Mouse (Mus musculus): ENCODE measurements around the gene Dpp6.

Dpp6 gene

GRCm38 (mm10) chr5:27194157-27194556, 377.2 kb downstream of the Dpp6 start:
- no peak for DNase-seq (ENCODE audit: low spot score in 2 of 2)

DNA sequence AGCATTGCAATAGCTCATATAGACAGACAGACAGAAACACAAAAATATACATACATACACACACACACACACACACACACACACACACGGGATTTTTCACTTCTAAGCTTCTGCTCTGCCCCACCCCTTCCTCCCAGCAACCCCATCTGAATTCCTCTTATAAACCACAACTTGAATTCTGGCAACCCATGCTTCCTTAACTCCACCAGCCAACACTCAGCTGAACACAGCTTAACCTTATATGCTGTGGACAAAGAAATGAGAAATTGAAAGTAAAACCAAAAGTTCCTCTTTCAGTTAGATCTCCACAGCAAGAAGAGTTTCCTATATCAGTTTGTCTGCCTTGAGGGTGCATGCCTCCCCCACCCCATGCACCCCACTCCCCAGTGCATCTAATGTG, 378.0 kb downstream of the Dpp6 start:
- no peak for DNase-seq (ENCODE audit: low spot score in 2 of 2)

DNA sequence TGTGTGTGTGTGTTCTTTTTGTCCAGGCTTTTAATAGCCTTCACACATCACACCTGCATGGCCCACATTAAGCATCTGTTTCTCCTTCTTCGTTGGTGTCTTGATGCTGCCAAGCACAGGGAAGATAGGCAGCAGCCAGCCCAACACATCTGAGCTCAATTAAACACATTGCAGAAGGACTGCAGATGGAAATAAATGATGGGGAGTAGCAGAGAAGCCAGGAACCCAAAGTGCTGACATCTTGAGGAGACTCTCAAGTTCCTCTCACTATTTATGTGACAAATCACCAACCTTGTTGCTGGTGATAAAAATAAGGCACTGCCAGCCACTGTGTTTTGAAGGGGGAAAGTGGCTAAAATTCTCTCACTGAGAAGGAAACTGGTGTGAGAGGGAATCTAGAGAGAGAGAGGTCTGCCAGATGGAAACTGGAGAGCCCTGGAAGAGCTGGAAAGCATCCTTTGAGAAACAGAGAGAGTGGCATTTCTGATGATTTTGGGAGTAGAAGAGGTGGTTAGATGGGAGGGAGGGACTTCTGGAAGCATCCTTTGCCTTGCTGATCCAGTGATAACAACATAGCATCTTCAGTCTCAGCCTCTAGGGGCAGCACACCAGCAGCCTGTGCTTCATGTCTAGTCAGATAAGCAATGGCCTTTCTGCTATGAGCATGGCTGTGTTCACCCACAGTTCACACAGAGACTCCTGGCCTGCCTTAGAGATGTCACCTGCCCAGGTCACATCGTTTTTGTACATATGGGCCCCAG, 383.8 kb downstream of the Dpp6 start:
- DNase-seq (ENCODE audit: low spot score in 2 of 2) = no peak

DNA sequence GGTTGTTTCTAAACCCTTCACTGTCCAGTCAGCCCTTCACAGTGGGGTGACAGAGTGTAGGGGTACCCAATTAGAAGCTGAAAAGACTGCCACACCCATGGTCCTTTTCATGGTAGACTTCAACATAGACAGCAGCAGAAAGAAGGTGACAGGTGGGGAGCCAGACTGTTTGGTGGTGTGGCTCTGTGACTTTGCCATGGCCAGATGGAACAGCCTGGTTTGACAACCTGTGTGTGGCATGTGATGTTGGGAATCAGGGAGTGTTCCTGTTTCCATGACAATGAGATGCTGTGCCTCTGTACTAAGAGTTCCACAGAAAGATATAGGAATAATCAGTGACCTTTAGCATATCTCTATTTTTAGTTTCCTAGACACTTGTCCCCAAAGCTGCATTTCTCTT, 386.1 kb downstream of the Dpp6 start:
- no peak for DNase-seq (ENCODE audit: low spot score in 2 of 2)

- DNase-seq (ENCODE audit: low spot score in 2 of 2) = no peak
These were observed 387.7 kb downstream of the Dpp6 start for GRCm38 (mm10) chr5:27204721-27205120.

GRCm38 (mm10) chr5:27205754-27206153, 388.8 kb downstream of the Dpp6 start:
- no peak for DNase-seq (ENCODE audit: low spot score in 2 of 2)

DNA sequence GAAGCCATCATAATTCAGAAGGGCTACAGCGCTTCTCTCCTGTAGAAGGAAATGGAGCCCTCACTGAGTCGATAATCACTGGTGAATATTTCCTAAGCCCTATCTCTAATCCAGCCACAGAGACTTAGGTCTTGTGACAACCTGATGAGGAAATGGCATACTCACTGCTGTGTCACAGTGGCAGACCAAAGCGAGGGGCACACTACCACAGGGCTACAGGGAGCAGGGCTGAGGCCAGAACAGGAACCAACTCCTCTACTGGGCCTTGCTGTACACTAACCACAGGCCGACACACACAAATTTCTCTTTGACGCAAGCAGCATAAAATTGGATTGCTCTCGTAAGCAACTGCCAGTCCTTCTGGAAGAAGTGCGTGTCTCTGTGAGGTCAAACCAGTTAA, 389.2 kb downstream of the Dpp6 start:
- DNase-seq (ENCODE audit: low spot score in 2 of 2) = peak in 1 of 2 experiments; percentile 16

DNA sequence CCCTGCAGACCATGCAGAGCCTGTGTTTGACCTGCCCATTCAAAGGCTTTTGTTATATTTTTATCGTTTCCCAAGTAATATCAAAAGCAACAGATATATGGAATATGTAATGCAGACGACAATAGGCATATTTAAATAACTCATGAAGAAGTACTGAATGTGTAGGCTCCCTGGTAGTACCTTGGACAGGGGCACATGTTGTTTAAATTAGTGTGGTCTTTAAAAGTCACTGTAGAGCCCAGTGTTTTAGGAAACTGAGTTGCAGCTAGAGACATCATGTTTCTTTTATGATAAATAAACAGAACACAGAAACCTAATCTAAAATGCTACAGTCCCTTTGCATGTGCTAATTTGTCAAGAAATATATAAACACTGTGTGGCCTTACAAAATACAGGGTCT, 403.1 kb downstream of the Dpp6 start:
- no peak for DNase-seq (ENCODE audit: low spot score in 2 of 2)

DNA sequence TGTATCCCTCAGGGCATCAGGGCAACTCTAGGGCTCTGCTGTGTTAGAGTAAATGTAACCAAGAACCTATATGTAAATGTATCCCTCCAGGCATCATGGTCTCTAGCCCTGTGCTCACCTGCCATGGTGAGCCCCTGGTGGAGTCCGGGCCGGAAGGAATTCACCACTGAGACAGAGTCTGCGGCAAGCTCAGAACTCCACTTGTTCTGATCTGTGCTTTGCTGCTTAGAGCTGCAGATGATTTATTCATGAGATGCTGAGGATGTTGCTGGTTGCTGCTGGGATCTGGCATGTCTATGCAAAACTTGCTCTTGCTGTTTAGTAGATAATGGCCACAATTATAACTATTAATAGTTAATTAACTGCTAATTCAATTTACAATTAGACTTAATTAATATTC, 425.1 kb downstream of the Dpp6 start:
- DNase-seq (ENCODE audit: low spot score in 2 of 2) = no peak

- no peak for DNase-seq (ENCODE audit: low spot score in 2 of 2)
These were observed 426.2 kb downstream of the Dpp6 start for GRCm38 (mm10) chr5:27243226-27243625.

DNA sequence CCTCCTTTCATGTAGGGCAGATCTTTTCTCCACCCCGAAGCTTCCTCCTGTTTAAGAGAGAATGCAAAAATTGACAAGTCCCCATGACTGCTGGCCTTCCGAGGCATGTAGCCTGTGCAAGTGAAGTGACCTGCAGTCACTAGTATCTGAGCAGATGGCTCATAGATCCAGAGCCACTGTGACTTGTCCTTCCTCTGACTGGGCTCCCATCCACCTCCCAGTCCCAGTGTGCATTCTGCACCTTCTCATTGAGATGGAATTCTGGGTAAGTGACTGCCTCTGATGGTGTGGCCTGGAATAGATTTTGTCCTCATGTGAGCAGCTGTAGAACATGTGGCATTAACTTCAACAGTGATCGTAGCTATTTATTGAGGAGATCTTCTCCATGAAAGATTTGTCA, 430.8 kb downstream of the Dpp6 start:
- no peak for DNase-seq (ENCODE audit: low spot score in 2 of 2)

- DNase-seq (ENCODE audit: low spot score in 2 of 2) = no peak
These were observed 431.7 kb downstream of the Dpp6 start for GRCm38 (mm10) chr5:27248685-27249084.

DNA sequence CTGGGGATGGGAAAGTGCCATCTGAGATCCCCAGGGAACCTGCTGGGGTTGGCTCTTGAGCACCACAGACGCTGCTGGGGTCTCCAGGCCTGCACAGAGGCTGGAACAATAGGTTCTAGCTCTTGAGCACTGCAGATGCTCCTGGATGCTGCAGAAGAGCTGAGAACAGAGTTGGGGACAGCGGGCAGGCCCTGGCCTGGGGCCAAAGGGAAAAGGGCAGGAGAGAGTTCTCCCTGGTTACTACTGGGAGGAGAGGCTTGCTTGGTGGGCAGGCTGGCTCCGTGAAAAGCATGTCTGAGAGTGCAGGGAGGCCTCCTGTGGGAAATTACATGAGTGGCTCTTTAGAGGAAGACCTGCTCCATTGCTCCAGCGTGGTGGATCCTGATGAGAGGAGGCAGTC, 432.9 kb downstream of the Dpp6 start:
- DNase-seq (ENCODE audit: low spot score in 2 of 2) = no peak

DNA sequence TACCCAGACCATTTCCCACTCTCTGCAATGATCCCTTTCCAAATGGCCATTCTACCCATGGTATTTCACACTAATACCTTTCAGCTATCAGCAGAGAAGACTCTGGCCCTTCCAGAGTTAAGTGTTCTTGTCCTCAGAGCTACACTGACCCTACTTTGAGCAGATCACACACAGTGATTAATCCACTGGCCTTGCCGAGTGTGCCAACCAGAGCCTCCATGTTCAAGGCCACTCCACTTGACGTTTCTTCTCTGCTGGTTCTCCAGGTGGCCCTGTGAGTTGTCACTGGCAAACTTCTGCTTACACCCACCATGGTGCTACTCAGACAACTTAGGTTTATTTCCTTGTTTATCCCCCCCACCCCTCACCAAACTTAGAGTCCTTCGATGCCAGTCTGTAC, 433.9 kb downstream of the Dpp6 start:
- DNase-seq (ENCODE audit: low spot score in 2 of 2) = no peak

DNA sequence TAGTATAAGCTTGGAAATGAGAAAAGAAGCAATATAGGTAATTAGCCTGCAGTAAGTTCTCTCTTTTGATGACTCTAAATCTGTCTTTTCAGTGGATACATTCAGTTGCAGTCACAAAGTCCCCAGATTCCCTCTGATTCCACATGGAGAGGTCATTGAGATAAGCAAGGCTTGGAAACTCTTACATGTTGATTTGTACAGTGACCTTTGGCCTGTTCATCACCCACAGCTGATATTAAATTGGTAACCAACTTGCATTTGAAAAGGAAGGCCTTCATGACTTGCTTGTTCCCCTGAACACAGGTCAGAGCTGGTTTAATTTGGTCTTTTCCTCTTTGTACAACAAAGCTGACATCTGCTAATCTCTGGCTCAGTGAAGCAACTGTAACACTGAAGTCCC, 434.4 kb downstream of the Dpp6 start:
- no peak for DNase-seq (ENCODE audit: low spot score in 2 of 2)

DNA sequence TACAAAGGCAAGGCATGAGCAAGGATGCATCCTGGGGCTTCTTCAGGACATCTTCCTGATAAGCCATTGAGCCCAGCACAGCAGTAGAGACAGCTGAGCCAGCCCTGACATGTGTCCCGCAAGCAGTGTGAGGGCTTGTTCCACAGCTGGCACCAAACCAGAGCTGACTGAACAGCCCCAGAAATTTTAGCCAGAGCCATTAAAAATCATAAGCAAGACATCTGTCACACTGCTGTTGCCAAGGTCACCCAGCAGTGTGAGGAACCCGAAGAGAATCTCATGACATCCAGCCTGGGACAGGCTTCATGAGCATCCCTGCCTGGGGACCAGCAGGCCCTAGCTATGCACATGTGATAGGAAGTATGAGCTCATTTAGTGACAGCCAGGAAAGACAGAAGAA, 438.2 kb downstream of the Dpp6 start:
- no peak for DNase-seq (ENCODE audit: low spot score in 2 of 2)

DNA sequence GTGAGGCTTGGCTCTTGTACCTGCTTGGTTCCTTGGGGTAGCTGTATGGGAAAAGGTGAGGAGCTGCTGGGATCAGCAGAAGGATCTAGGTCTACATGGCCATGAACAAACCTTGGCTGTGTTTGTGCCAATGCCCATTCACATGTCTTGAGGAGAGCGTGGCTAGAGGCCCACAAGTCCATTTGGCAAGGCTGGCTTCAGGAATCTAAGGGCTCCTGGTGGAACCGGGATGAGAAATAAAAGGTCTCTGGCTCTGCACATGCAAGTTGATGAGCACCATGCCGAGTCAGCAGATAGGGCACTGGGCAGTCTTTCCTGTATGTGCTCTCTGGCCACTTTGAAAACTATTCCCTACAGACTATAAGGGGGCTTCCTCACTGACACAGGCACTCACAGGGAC, 441.6 kb downstream of the Dpp6 start:
- DNase-seq (ENCODE audit: low spot score in 2 of 2) = no peak

- no peak for DNase-seq (ENCODE audit: low spot score in 2 of 2)
These were observed 445.0 kb downstream of the Dpp6 start for GRCm38 (mm10) chr5:27261746-27262727.

GRCm38 (mm10) chr5:27262751-27263150, 445.7 kb downstream of the Dpp6 start:
- no peak for DNase-seq (ENCODE audit: low spot score in 2 of 2)

GRCm38 (mm10) chr5:27265281-27265680, 448.3 kb downstream of the Dpp6 start:
- no peak for DNase-seq (ENCODE audit: low spot score in 2 of 2)

DNA sequence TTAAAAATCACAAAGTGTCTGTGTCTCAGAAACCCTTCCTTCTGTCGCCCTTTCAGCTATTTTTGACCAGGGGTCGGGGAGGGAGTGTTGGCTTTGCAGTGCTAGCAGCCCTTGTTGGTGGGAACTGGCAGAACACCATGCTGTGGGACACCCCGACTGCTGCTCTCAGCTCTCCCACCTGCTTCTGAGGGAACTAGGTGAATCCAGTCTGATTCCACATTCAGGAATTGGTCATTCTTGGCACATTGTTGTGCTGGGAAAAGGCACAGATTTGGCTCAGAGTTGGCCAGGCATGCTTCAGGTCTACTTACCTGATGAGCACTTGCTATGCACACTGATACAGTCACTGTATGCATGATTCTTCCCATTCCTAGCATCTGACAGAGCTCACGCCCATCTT, 454.3 kb downstream of the Dpp6 start:
- no peak for DNase-seq (ENCODE audit: low spot score in 2 of 2)

DNA sequence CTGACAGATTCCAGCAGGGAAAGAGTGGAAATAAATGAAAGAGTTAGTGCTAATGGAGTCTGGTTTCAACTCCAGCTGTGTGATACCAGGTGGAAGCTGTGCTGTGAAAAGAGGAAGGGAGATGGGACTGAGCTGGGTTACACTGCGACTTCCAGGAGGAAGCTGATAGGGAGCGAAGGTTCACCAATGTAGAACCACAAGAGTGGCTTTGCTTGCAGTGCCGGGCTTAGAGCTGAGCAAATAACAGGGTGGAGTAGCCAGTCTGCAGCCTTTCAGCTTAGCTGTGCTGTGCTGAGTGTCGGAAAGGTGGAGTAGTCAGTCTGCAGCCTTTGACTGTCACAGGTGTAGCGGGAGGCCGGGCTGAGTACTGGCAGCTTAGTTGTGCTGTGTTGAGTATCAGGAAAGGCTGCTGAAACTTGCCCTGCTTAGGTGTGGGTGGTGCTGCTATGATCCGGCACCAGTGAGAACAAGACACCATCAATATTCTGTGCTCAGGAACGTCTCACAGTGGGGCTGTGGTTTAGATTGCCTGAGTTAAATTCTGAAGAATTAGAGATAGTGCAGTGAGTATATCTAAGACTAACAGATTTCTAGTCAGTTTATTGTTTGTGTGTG, 457.9 kb downstream of the Dpp6 start:
- no peak for DNase-seq (ENCODE audit: low spot score in 2 of 2)

DNA sequence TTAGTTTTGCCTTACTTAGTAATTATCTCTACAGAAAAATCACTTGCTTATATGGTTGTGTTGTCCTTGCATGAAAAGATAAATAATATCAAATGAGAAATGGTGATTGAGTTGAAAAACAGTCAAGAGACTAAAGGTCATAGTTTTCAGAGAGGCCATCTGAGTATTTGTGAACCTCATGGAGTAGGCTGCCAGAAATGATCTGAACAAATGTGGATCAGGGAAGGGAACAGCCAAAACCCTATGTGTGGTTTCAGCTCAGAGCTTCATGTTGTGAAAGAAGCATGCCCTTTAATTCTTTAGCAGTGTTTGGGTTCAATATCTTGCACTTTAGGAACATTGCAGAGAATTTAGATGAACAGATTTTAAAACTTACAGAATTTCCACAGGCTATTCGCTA, 458.9 kb downstream of the Dpp6 start:
- no peak for DNase-seq (ENCODE audit: low spot score in 2 of 2)

All from spleen, postnatal 4 days (tissue).